Mouse (Mus musculus): Measurements from ENCODE around the gene 1700028J19Rik. TPM values are rescaled to one million over a fixed set of nuclear protein-coding genes. Genes with fewer than 3 reads are reported as not detected.
A peak's percentile ranks its signal among the peaks of the same experiment; 100 is the strongest.
"Not testable (repeated sequence)": the region's sequence is repeated elsewhere in the genome, so short reads cannot be mapped to it uniquely, and the experiment has no call there.

1700028J19Rik gene
- total RNA-seq, 4 experiments from 2014 or later, result 0.31 to 0.98 (median 0.74) TPM

DNA sequence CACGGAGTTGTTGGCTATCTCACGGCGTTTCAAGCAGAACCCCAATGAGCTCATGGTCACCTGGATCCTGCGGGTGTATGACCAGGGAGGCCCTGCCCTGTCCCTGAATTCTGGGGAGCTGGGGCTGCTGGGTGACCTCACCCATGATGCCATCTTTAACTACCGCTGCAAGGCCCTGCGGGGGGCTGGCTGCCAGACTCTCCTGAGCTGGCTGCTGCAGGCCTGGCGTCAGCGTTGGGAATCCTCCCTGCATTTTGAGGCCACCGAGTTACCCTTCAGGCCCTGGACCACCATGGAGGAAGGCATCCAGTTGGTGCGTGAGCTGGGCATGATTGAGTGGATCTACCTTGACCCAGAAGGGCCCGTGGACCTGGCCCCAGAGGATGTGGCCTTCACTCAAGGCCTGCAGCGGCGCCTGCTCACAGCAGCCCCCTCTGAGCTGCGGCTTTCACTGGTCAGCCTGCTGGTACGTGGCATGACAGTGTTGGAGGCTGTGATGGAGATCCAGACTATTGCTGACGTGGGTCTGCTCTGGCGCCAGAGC, 4.3 kb upstream of the 1700028J19Rik start:
- not testable (repeated sequence) for DNase-seq (ENCODE audit: low spot score)

- DNase-seq (ENCODE audit: low spot score), result no peak
Observed at GRCm38 (mm10) chr7:44249248-44249647, 2.8 kb upstream of the 1700028J19Rik start.

- DNase-seq (ENCODE audit: low spot score), result no peak
Observed at GRCm38 (mm10) chr7:44247971-44248370, 1.5 kb upstream of the 1700028J19Rik start.

- peak; percentile 20 for DNase-seq (ENCODE audit: low spot score)
Observed at GRCm38 (mm10) chr7:44246984-44247470, 532 bp upstream of the 1700028J19Rik start.

- DNase-seq (ENCODE audit: low spot score), result no peak
Observed at GRCm38 (mm10) chr7:44244080-44244479, 2.4 kb downstream of the 1700028J19Rik start.

DNA sequence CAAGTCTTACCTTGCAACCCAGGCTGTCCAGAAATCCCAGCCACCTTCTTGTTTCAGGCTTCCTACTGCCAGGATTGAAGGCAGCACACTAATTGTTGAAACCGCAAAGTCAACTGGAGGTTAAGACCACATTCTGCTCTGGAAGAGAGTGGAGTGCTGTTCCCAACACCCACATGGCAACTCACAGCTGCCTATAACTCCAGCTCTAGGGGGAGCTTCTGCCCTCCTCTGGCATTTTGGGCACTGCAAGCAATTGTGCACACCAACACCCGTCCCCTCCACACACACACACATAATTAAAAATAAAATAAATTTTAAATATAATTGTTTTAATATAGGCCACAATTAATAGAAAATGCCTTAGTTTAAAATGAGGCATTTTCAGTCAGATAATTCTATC, 5.3 kb downstream of the 1700028J19Rik start:
- DNase-seq (ENCODE audit: low spot score), result no peak

GRCm38 (mm10) chr7:44240712-44241111, 5.8 kb downstream of the 1700028J19Rik start:
- DNase-seq (ENCODE audit: low spot score), result no peak

DNA sequence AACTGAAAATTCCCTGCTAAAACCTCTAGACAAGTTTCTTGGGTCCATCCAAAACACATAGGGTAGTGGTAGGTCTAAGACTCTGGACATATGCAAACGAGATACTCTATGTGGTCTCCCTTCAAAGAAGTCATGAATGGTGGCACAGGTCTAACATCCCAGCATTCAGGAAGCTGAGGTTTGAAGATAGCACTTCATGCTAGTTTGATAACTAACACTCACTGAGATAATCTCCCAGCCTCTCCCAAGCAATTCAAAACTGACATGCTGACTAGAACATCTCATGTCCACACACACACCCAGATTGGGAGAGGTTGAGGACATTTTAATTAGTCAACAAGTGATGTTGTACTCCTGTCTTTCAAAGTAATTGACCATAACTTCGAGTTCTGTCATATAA, 6.6 kb downstream of the 1700028J19Rik start:
- DNase-seq (ENCODE audit: low spot score), result no peak

- DNase-seq (ENCODE audit: low spot score), result no peak
Observed at GRCm38 (mm10) chr7:44235909-44236308, 10.6 kb downstream of the 1700028J19Rik start, which contains the start of gene Gm36864. Gene Gm36864 (plus strand): TSS chr7:44236177.

DNA sequence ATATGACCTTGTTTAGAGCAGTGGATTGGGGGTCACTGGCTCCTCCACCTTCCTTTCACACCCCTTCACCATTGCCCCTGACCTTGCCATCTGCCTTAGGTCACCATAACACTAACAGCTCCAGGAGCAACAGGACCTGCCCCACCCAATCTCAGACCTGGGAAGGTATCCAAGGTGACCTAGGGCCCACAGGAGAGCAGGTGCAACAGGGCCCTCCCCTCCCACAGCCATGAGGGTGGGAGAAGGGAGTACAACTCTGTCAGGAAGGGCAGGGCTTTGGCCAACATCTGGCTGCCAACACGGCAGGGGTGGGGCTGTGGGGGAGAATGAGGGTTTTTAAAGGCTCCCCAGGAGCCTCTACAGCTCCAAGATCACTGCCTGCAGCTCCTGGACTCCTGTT, 21.4 kb downstream of the 1700028J19Rik start, which contains the start of gene Klk1:
TSS of gene Klk1 (plus strand) at position 285 of the 400 bp plus-strand sequence.
- DNase-seq (ENCODE audit: low spot score), result no peak

DNA sequence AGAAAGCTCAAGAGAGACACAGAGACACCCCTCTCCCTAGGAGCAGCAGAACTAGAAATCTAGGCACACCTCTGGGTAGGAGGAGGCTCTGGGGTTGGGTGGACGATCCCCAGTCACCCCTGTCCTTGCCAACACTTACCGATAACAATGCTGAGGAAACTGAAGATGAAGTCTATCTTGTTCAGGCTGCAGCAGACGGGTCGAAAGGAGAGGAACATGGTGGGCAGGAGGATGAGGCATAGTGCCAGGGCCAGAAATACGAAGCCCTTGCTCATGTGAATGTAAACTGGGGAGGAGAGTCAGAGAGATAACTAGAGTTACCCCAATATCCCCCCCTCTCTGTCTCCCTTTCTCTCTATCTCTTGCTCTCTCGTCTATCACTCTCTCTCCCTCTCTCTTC, 24.2 kb downstream of the 1700028J19Rik start:
- DNase-seq (ENCODE audit: low spot score), result not testable (repeated sequence)

DNA sequence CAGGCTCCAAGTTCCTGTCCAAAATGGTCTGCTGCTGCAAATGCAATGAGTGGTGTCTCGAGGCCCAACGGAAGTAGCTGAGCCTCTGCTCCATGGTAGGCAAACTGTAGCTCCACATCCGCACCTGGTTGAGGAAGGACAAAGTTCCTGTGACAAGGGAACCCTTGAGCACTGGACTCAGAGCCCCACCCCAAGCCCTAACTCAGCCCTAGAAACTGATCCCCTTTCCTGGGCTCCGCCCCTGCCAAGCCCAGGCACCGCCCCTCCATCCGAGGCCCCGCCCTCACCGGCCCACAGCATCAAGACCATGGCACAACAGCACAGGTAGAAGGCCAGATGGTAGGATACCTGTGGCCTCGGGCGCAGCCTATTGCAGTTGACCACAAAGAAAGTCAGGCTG, 24.9 kb downstream of the 1700028J19Rik start:
- DNase-seq (ENCODE audit: low spot score), result not testable (repeated sequence)

GRCm38 (mm10) chr7:44215645-44216044, 30.9 kb downstream of the 1700028J19Rik start, which contains the start of gene Klk1b5:
Gene Klk1b5 (plus strand): TSS chr7:44215945.
- DNase-seq (ENCODE audit: low spot score), result no peak

DNA sequence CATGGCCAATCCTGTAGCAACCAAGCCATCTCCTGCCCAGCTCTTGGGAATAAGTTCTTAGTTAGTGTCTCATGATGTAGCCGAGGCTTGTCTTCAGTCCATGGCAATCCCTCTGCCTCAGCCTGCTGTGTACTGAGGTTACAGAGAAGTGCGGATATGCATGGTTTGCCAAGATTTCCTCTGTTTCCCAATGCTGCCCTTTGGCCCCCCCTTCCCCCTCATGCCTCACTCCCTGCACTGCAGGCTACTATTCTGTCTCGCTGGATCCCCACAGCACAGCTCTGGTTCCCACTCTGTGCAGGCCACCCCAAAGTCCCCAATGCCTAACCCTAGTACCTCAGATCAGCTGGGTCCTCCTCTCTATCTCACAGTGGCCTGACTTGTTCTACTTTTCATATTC, 38.2 kb downstream of the 1700028J19Rik start:
- no peak for DNase-seq (ENCODE audit: low spot score)

DNA sequence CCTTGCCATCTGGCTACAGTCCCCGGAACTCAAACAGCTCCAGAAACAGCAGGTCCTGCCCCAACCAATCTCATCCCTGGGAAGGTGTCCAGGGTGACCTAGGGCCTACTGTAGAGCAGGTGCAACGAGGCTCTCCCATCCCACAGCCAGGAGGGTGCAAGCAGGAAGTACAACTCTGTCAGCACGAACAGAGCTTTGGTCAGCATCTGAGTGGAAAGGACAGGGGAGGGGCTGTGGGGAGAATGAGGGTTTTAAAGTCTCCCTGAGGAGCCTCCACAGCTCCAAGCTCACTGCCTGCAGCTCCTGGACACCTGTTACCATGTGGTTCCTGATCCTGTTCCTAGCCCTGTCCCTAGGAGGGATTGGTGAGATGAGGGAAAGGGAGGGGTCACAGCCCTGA, 39.4 kb downstream of the 1700028J19Rik start, which contains the start of gene Klk1b4:
TSS of gene Klk1b4 (plus strand) at position 301 of the 400 bp plus-strand sequence.
- DNase-seq (ENCODE audit: low spot score), result not testable (repeated sequence)

DNA sequence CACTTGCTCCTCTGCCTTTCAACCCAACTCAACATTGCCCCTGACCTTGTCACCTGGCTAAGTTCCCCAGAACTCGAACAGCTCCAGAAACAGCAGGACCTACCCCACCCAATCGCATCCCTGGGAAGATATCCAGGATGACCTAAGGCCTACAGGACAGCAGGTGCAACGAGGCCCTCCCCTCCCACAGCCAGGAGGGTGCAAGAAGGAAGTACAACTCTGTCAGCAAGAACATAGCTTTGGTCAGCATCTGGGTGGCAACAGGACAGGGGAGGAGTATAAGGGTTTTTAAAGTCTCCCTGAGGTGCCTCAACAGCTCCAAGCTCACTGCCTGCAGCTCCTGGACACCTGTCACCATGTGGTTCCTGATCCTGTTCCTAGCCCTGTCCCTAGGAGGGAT, 48.6 kb downstream of the 1700028J19Rik start, which contains the start of gene Klk1b3:
TSS of gene Klk1b3 (plus strand) at position 301 of the 400 bp plus-strand sequence.
- DNase-seq (ENCODE audit: low spot score), result no peak

DNA sequence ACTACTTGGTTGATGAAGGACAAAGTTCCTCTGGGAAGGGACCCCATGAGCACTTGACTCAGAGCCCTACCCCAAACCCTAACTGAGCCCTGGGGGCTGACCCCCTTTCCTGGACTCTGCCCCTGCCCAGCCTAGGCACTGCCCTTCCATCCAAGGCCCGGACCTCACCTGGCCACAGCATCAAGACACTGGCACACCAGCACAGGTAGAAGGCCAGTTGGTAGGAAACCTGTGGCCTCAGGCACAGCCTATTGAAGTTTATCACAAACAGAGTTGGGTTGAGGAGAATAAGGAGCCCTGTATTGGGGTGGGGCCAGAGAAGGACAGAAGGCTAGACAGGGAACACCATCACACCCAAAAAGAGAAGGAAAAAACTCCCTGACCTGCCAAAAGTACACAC, 53.0 kb downstream of the 1700028J19Rik start:
- not testable (repeated sequence) for DNase-seq (ENCODE audit: low spot score)

GRCm38 (mm10) chr7:44187936-44188335, 58.6 kb downstream of the 1700028J19Rik start, which contains the start of gene Klk1b24:
Gene Klk1b24 (plus strand): TSS chr7:44188236.
- not testable (repeated sequence) for DNase-seq (ENCODE audit: low spot score)

DNA sequence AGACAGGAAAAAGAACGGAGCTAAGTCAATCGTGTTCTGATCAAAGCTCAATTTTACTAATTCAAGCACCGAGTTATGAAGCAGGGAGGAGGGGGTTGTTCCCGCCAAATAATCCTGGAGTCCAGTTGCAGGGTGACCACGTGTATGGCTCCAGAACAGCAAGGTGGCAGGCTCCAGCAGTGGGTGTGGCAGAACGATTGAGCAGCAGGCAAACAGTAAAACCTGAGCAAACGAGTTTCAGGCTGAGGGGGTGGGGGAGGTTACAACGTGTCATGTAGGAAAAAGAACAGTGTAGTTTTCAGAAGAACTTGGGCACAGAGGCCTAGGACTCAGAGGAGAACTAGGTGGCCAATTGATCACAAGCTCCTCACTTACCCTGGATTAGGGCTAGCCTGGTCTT, 60.0 kb downstream of the 1700028J19Rik start:
- DNase-seq (ENCODE audit: low spot score), result not testable (repeated sequence)

All from heart, adult 8-10 months (tissue).